Mouse (Mus musculus) heart, embryonic 13.5 days (tissue): ENCODE measurements around the gene Zcchc24. TPM values are rescaled to one million over a fixed set of nuclear protein-coding genes. Genes with fewer than 3 reads are reported as not detected.
A peak's percentile ranks its signal among the peaks of the same experiment; 100 is the strongest.

Experiments
- ATAC-seq: fragments of 200-750 bp; cut with Nextera tagmentation; 2 replicates; pipeline ENCODE4 v1.8.0; 2017; ENCODE audit warnings: moderate TSS enrichment; ENCODE audit not compliant: insufficient number of reproducible peaks, low FRiP score, low TSS enrichment; ENCODE audit errors: extremely low read depth
- H3K27ac ChIP-seq: fragments of 300-500 bp; sonication (generic); replicated peaks from 2 replicates; pipeline ENCODE4 v1.5.1; 2015; ENCODE audit warnings: moderate library complexity, mild to moderate bottlenecking, inconsistent platforms
- H3K27me3 ChIP-seq: fragments of 300-500 bp; sonication (generic); replicated peaks from 2 replicates; pipeline ENCODE4 v1.6.1; 2015; ENCODE audit warnings: mild to moderate bottlenecking, inconsistent platforms
- H3K36me3 ChIP-seq: fragments of 300-500 bp; sonication (generic); 2 replicates; pipeline ENCODE4 v1.6.1; 2015; ENCODE audit warnings: mild to moderate bottlenecking, inconsistent platforms
- H3K4me1 ChIP-seq: fragments of 300-500 bp; sonication (generic); 2 replicates; pipeline ENCODE4 v1.6.1; 2015; ENCODE audit warnings: inconsistent platforms
- H3K4me2 ChIP-seq: fragments of 300-500 bp; sonication (generic); 2 replicates; pipeline ENCODE4 v1.6.1; 2015; ENCODE audit warnings: inconsistent platforms, mild to moderate bottlenecking, moderate library complexity
- H3K4me3 ChIP-seq: fragments of 300-500 bp; sonication (generic); 2 replicates; pipeline ENCODE4 v1.5.1; 2015; ENCODE audit warnings: moderate library complexity, mild to moderate bottlenecking, inconsistent platforms
- H3K9ac ChIP-seq: fragments of 300-500 bp; sonication (generic); 2 replicates; pipeline ENCODE4 v1.6.1; 2015; ENCODE audit warnings: inconsistent platforms, mild to moderate bottlenecking, moderate library complexity
- H3K9me3 ChIP-seq: fragments of 300-500 bp; sonication (generic); 2 replicates; pipeline ENCODE4 v1.6.1; 2016; ENCODE audit warnings: inconsistent platforms
- WGBS: fragments of 180-500 bp; shearing (Covaris S2); methylation state at CpG from one replicate; pipeline ENCODE4 v1.1.7; 2015; ENCODE audit warnings: mixed read lengths; 5-methylcytosine and 5-hydroxymethylcytosine counted together
- polyA plus RNA-seq: library from polyadenylated mRNA; unstranded; fragments of >200 nt; fragmentation: Nextera tagmentation; extraction: Ambion mirVana; gene quantifications from 2 replicates; pipeline ENCODE4 v1.2.1, GENCODE M21; 2015

Gene Zcchc24
- polyA plus RNA-seq, 1 experiment from 2014 or later, result 22.6 TPM

GRCm38 (mm10) chr14:25746971-25747945, 21.6 kb downstream of the Zcchc24 start:
- no peak overlapping the region for H3K4me3 ChIP-seq
- no peak overlapping the region for H3K4me2 ChIP-seq
- 61% methylated on average over 21 of the region's 21 CpGs for WGBS
- no peaks in the 10 kb centered on the region for H3K27me3 ChIP-seq
- H3K9me3 ChIP-seq, result no peaks in the 10 kb centered on the region
- ATAC-seq, result no peak
- peak overlapping the region; percentile 40; the same call in 1 of the 2 replicates for H3K27ac ChIP-seq
- H3K4me1 ChIP-seq, result peaks cover 80% of the 10 kb centered on the region
- peaks cover 62% of the 10 kb centered on the region for H3K36me3 ChIP-seq
- H3K9ac ChIP-seq, result peak overlapping the region; percentile 60

DNA sequence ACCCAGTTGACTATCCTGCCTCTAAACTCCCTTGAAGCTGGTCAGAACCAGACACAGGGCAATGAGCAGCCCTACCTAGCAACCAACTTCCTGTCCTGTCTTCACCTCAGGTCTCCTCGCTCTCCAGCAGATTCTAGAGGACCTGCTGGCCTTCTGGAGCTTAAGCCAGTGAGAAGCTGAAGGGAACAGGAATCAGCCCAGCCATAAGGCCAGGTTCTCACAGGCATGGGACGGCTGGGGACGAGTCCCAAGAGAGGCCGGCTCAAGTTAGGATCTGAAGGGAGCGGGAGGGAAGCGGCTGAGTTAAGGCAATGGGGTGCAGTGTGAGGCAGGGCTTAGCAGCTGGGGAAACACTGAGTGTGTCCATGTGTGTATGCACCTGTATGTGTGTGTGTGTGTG, 22.5 kb downstream of the Zcchc24 start:
- Histone ChIP-seq H3K9ac (peak overlapping the region; percentile 37; the same call in 1 of the 2 replicates), H3K9me3 (no peaks in the 10 kb centered on the region), H3K4me2 (no peak overlapping the region), H3K27me3 (no peaks in the 10 kb centered on the region), H3K4me3 (no peak overlapping the region), H3K4me1 (peaks cover 84% of the 10 kb centered on the region), H3K36me3 (peaks cover 57% of the 10 kb centered on the region), H3K27ac (peak overlapping the region; percentile 62; the same call in 1 of the 2 replicates)
- no peak for ATAC-seq
- 88% methylated on average over 6 of the region's 6 CpGs for WGBS

DNA sequence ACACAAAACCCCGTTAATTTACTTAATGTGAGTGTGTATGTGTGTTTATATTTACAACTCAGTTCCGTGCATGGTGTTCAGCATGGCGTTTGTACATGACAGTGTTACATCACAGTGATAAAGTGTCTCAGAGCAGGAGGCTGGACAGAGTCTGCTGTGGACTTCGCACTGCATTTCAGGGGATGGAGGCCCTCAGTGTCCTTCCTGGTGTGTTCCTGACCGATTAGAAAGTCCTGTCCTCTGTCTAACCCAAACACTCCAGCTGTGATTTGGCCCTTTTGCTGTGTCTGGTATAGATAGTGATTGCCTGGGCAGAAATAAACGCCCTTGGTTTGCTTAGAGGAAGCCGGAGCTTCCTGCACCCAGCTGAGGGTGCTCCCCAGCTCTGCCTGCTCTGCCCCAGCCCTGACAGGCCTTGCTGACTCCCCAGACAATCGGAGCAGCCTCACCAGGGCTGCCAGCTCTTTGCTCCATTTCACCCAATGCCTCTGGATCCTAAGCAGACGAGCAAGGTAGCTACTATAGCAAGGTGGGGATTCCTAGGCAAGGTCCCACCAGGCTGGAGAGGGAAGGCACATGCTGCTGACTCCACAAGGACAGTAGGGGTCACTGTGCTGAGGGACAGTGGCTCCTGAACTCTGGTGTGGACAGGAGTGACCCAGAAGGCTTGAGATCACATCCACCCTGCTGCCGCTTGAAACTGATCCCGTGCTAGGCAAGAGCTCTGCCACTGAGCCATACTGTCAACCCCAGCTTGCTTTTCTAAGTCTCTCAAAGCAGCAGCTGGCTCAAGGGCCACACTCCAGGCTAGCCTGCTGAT, 23.3 kb downstream of the Zcchc24 start:
- ATAC-seq, result no peak
- Histone ChIP-seq H3K27ac (peak overlapping the region; percentile 62), H3K4me3 (no peak overlapping the region), H3K9ac (peak overlapping the region; percentile 37; the same call in 1 of the 2 replicates), H3K4me2 (no peak overlapping the region), H3K4me1 (peaks cover 84% of the 10 kb centered on the region), H3K36me3 (peaks cover 57% of the 10 kb centered on the region), H3K9me3 (no peaks in the 10 kb centered on the region), H3K27me3 (no peaks in the 10 kb centered on the region)
- 29% methylated on average over 11 of the region's 11 CpGs for WGBS

GRCm38 (mm10) chr14:25742943-25743342, 25.9 kb downstream of the Zcchc24 start:
- Histone ChIP-seq H3K9ac (no peak overlapping the region), H3K4me3 (no peak overlapping the region), H3K27me3 (no peaks in the 10 kb centered on the region), H3K4me1 (peaks cover 83% of the 10 kb centered on the region), H3K27ac (peak overlapping the region; percentile 30), H3K9me3 (no peaks in the 10 kb centered on the region), H3K36me3 (peaks cover 58% of the 10 kb centered on the region), H3K4me2 (no peak overlapping the region)
- no peak for ATAC-seq
- whole genome bisulfite sequencing, result 65% methylated on average over 5 of the region's 5 CpGs

- Histone ChIP-seq H3K4me2 (no peak overlapping the region), H3K27me3 (no peaks in the 10 kb centered on the region), H3K27ac (no peak overlapping the region), H3K9me3 (no peaks in the 10 kb centered on the region), H3K9ac (no peak overlapping the region), H3K36me3 (peaks cover 65% of the 10 kb centered on the region), H3K4me1 (peaks cover 83% of the 10 kb centered on the region), H3K4me3 (no peak overlapping the region)
- 71% methylated on average over 5 of the region's 5 CpGs for WGBS
- no peak for ATAC-seq
Measured at GRCm38 (mm10) chr14:25741840-25742367, 26.9 kb downstream of the Zcchc24 start.

DNA sequence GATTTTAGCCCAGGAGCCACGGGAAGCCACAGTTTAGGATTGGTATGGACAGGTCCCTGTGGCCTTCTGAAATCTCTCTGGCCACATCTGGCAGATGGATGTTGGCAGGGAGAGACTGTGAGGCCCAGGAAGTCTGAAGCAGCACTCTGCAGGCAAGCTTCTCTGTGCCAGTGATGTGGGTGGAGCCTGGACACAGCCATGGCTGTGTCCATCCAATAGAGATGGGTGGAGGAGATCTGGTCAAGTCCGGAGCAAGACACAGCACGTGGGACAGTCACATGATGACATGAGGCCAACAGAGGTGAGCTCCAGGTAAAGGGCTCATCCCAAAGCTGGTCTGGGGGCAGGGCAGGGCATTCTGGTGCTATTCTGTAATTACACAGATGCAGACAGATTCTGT, 27.6 kb downstream of the Zcchc24 start:
- peaks cover 83% of the 10 kb centered on the region for H3K4me1 ChIP-seq
- ATAC-seq, result no peak
- 71% methylated on average over 3 of the region's 3 CpGs for WGBS

DNA sequence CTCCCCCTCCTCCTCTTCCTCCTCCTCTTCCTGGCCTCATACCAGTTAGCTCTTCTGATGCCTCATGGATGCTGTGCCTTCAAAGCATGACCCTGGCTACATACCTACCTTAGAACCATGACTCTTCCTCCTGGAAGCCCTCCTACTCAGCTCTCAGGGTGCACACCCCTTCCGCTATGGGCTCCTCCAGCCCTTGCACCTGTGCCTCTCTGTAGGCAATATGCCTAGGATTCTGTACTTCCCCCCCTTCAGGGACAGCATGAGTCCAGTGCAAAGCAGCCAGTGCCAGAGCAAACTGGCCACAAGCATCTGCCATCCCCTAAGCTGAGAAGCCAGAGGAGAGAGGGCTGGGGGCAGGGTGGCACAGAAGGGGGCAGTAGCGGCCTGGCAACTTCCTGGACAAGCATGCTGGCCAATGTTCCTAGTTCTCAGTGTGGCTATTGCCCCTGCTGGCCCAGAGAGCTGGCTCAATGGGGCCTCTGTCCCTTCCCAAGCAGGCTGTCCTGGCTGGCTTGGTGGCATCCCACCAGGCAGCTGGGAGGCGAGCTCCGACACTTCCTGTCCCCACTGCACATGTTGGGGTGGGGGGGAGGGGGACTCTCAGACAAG, 28.8 kb downstream of the Zcchc24 start:
- no peak overlapping the region for H3K4me3 ChIP-seq
- H3K27ac ChIP-seq, result 0 out of 2 replicates have a peak overlapping the region, but pooled peaks have one; percentile 8
- H3K27me3 ChIP-seq, result no peaks in the 10 kb centered on the region
- H3K4me2 ChIP-seq, result no peak overlapping the region
- peaks cover 53% of the 10 kb centered on the region for H3K36me3 ChIP-seq
- no peaks in the 10 kb centered on the region for H3K9me3 ChIP-seq
- H3K9ac ChIP-seq, result no peak overlapping the region; the same call in 1 of the 2 replicates
- peaks cover 83% of the 10 kb centered on the region for H3K4me1 ChIP-seq
- 81% methylated on average over 4 of the region's 4 CpGs for WGBS
- no peak for ATAC-seq

More for the DNA sequence above, 27.6 kb downstream of the Zcchc24 start:
- peak overlapping the region; percentile 19; the same call in 1 of the 2 replicates for H3K9ac ChIP-seq
- no peak overlapping the region for H3K4me2 ChIP-seq
- peaks cover 58% of the 10 kb centered on the region for H3K36me3 ChIP-seq
- H3K27me3 ChIP-seq, result no peaks in the 10 kb centered on the region
- H3K27ac ChIP-seq, result no peak overlapping the region
- no peak overlapping the region for H3K4me3 ChIP-seq
- no peaks in the 10 kb centered on the region for H3K9me3 ChIP-seq

GRCm38 (mm10) chr14:25738591-25739001, 30.2 kb downstream of the Zcchc24 start:
- Histone ChIP-seq H3K4me3 (no peak overlapping the region), H3K9ac (peak overlapping the region; percentile 61), H3K36me3 (peaks cover 38% of the 10 kb centered on the region), H3K9me3 (no peaks in the 10 kb centered on the region), H3K4me1 (peaks cover 89% of the 10 kb centered on the region), H3K4me2 (peak overlapping the region; percentile 22; the same call in 1 of the 2 replicates), H3K27ac (peak overlapping the region; percentile 97), H3K27me3 (no peaks in the 10 kb centered on the region)
- ATAC-seq, result peak; percentile 42
- 10% methylated on average over 14 of the region's 14 CpGs for WGBS

DNA sequence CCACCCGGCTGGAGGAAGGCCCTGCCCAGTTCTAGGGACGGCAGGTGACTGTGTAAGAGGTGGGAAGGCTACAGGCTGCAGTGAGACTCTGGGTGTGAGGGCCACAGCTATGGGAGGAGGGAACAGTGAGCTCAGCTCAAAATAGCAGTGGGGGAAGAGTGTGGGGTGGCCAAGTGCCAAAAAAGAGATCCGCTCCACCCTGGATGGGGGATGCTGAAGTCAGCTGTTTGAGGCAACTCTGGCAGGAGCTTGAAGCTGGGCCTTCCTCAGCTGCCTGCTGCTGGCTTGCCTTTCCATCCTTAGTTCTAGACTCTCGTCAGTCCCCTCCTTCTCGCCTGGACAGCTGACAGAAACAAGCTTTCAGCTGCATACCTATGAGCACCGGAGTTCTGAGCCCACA, 32.2 kb downstream of the Zcchc24 start:
- no peaks in the 10 kb centered on the region for H3K27me3 ChIP-seq
- H3K4me1 ChIP-seq, result peaks cover 74% of the 10 kb centered on the region
- H3K4me3 ChIP-seq, result no peak overlapping the region
- H3K4me2 ChIP-seq, result no peak overlapping the region
- 13% methylated on average over 6 of the region's 6 CpGs for WGBS
- H3K36me3 ChIP-seq, result peaks cover 28% of the 10 kb centered on the region
- peak overlapping the region; percentile 69 for H3K9ac ChIP-seq
- ATAC-seq, result peak; percentile 49
- H3K9me3 ChIP-seq, result no peaks in the 10 kb centered on the region
- peak overlapping the region; percentile 97 for H3K27ac ChIP-seq

- ATAC-seq, result no peak
- Histone ChIP-seq H3K4me3 (no peak overlapping the region), H3K9ac (peak overlapping the region; percentile 69), H3K27ac (peak overlapping the region; percentile 97), H3K36me3 (peaks cover 24% of the 10 kb centered on the region), H3K4me1 (peaks cover 70% of the 10 kb centered on the region), H3K9me3 (no peaks in the 10 kb centered on the region), H3K4me2 (no peak overlapping the region), H3K27me3 (no peaks in the 10 kb centered on the region)
- 64% methylated on average over 3 of the region's 3 CpGs for WGBS
Measured at GRCm38 (mm10) chr14:25736140-25736539, 32.7 kb downstream of the Zcchc24 start.
